Mouse (Mus musculus) T-helper 2 cell (primary cell): Measurements from ENCODE around the gene Sf3a2.
"Not testable (repeated sequence)": the region's sequence is repeated elsewhere in the genome, so short reads cannot be mapped to it uniquely, and the experiment has no call there.

Source experiments
- in situ Hi-C: fragments of 300-600 bp; cut with MboI, MseI; formaldehyde crosslinking; loops from one replicate; pipeline ENCODE4 v1.15.1; 2025; ENCODE audit warnings: high pct_unique_total_duplicates

Sf3a2 gene

GRCm38 (mm10) chr10:80802996-80803395 lies 5.0 kb downstream of the Sf3a2 start:
- in situ Hi-C loops, result no loop called here

- in situ Hi-C loops, result no loop called here
Measured at GRCm38 (mm10) chr10:80804340-80804739, 6.3 kb downstream of the Sf3a2 start.

- in situ Hi-C loops, result no loop called here
Measured at GRCm38 (mm10) chr10:80804916-80805315, 6.9 kb downstream of the Sf3a2 start, which contains the start of gene Amh. Gene Amh, plus strand, starts transcription at chr10:80805243.

GRCm38 (mm10) chr10:80805322-80805721 lies 7.3 kb downstream of the Sf3a2 start:
- in situ Hi-C loops, result no loop called here

- in situ Hi-C loops, result no loop called here
Measured at GRCm38 (mm10) chr10:80805925-80806324, 7.9 kb downstream of the Sf3a2 start.

GRCm38 (mm10) chr10:80806341-80807056 lies 8.5 kb downstream of the Sf3a2 start:
- in situ Hi-C loops, result no loop called here

GRCm38 (mm10) chr10:80807057-80807627 lies 9.1 kb downstream of the Sf3a2 start:
- in situ Hi-C loops, result no loop called here

- in situ Hi-C loops, result no loop called here
Measured at GRCm38 (mm10) chr10:80808099-80808984, 10.3 kb downstream of the Sf3a2 start.

GRCm38 (mm10) chr10:80808985-80809632 lies 11.1 kb downstream of the Sf3a2 start:
- in situ Hi-C loops, result no loop called here

- in situ Hi-C loops, result no loop called here
Measured at GRCm38 (mm10) chr10:80810084-80810483, 12.1 kb downstream of the Sf3a2 start.

- in situ Hi-C loops, result no loop called here
Measured at GRCm38 (mm10) chr10:80812391-80813041, 14.5 kb downstream of the Sf3a2 start.

GRCm38 (mm10) chr10:80813366-80813765 lies 15.4 kb downstream of the Sf3a2 start, which contains the start of gene Jsrp1:
Gene Jsrp1, minus strand, starts transcription at chr10:80813498.
- in situ Hi-C loops, result no loop called here

GRCm38 (mm10) chr10:80814800-80815199 lies 16.8 kb downstream of the Sf3a2 start:
- in situ Hi-C loops, result no loop called here

GRCm38 (mm10) chr10:80816303-80816702 lies 18.3 kb downstream of the Sf3a2 start:
- in situ Hi-C loops, result not testable (repeated sequence)

- in situ Hi-C loops, result no loop called here
Measured at GRCm38 (mm10) chr10:80817164-80817563, 19.2 kb downstream of the Sf3a2 start.

- in situ Hi-C loops, result not testable (repeated sequence)
Measured at GRCm38 (mm10) chr10:80817955-80818354, 20.0 kb downstream of the Sf3a2 start.

- in situ Hi-C loops, result no loop called here
Measured at GRCm38 (mm10) chr10:80818599-80819281, 20.7 kb downstream of the Sf3a2 start.

- in situ Hi-C loops, result no loop called here
Measured at GRCm38 (mm10) chr10:80819406-80819805, 21.4 kb downstream of the Sf3a2 start.

GRCm38 (mm10) chr10:80821991-80822390 lies 24.0 kb downstream of the Sf3a2 start:
- in situ Hi-C loops, result loop anchor here (5.0 kb wide), 1 partner anchor 55 kb away; no protein-coding TSS in a partner anchor

GRCm38 (mm10) chr10:80822528-80822927 lies 24.5 kb downstream of the Sf3a2 start:
- in situ Hi-C loops, result loop anchor here (5.0 kb wide), 1 partner anchor 55 kb away; no protein-coding TSS in a partner anchor
